Mouse (Mus musculus) thymus, adult 2 months (tissue): Measurements from ENCODE around the gene Adora2a. TPM values are rescaled to one million over a fixed set of nuclear protein-coding genes. Genes with fewer than 3 reads are reported as not detected.

Experiments
- DNase-seq: peaks from one replicate; pipeline ENCODE4 v3.0.0; 2021
- H3K27ac ChIP-seq: fragments of 200-500 bp; 2 replicates; pipeline ENCODE4 v1.5.1; 2012; ENCODE audit warnings: low read length, control low read depth; ENCODE audit not compliant: control insufficient read depth, insufficient read depth
- H3K27me3 ChIP-seq: fragments of 200-500 bp; 2 replicates; pipeline ENCODE4 v1.6.1; 2012; ENCODE audit warnings: mild to moderate bottlenecking, low read length, moderate library complexity, mixed read lengths; ENCODE audit not compliant: control insufficient read depth, insufficient read depth
- H3K36me3 ChIP-seq: fragments of 200-500 bp; 2 replicates; pipeline ENCODE4 v1.6.1; 2012; ENCODE audit warnings: mild to moderate bottlenecking, low read length, moderate library complexity; ENCODE audit not compliant: control insufficient read depth, insufficient read depth
- H3K4me1 ChIP-seq: fragments of 200-500 bp; replicated peaks from 2 replicates; pipeline ENCODE4 v1.6.1; 2012; ENCODE audit warnings: low read length; ENCODE audit not compliant: control insufficient read depth, insufficient read depth
- H3K4me3 ChIP-seq: fragments of 200-500 bp; 2 replicates; pipeline ENCODE4 v1.5.1; 2012; ENCODE audit warnings: mild to moderate bottlenecking, low read length, control low read depth, moderate library complexity; ENCODE audit not compliant: control insufficient read depth, insufficient read depth
- CTCF ChIP-seq: fragments of 200-500 bp; IDR thresholded peaks from 2 replicates; pipeline ENCODE4 v1.5.1; 2012; ENCODE audit warnings: mild to moderate bottlenecking, control low read depth, low read length, moderate library complexity, borderline replicate concordance; ENCODE audit not compliant: control insufficient read depth, poor library complexity, insufficient read depth; ENCODE audit errors: extremely low read depth
- POLR2A ChIP-seq: fragments of 200-500 bp; IDR thresholded peaks from 2 replicates; pipeline ENCODE4 v1.6.1; 2012; ENCODE audit warnings: mild to moderate bottlenecking, low read length, control low read depth, moderate library complexity; ENCODE audit not compliant: control insufficient read depth, poor library complexity, insufficient read depth; ENCODE audit errors: extremely low read depth
- WGBS: fragments of 180-500 bp; shearing (Covaris S2); methylation state at CpG from one replicate; pipeline ENCODE4 v1.1.7; 2018; 5-methylcytosine and 5-hydroxymethylcytosine counted together
- polyA plus RNA-seq: library from polyadenylated mRNA; depleted of rRNA; stranded (reverse); fragments of >200 nt; gene quantifications from 2 replicates; pipeline ENCODE4 v1.2.3, GENCODE M21; 2012

Gene Adora2a
- polyA plus RNA-seq, 1 experiment: 53.4 TPM

GRCm38 (mm10) chr10:75304049-75304405, 12.7 kb upstream of the Adora2a start:
- peak overlapping the region; percentile 10; the same call in 1 of the 2 replicates for H3K27ac ChIP-seq
- no peak overlapping the region for H3K4me3 ChIP-seq
- no peaks in the 10 kb centered on the region for H3K27me3 ChIP-seq
- H3K36me3 ChIP-seq: peaks cover 15% of the 10 kb centered on the region
- WGBS: 82% methylated on average over 5 of the region's 5 CpGs
- peaks cover 29% of the 10 kb centered on the region for H3K4me1 ChIP-seq
- TF ChIP-seq CTCF (no peak), POLR2A (no peak)
- DNase-seq: no peak

GRCm38 (mm10) chr10:75304413-75304812, 12.3 kb upstream of the Adora2a start:
- WGBS: 20% methylated on average over 6 of the region's 6 CpGs
- peaks cover 29% of the 10 kb centered on the region for H3K4me1 ChIP-seq
- no peak for DNase-seq

GRCm38 (mm10) chr10:75307130-75307529, 9.5 kb upstream of the Adora2a start:
- TF ChIP-seq POLR2A (no peak), CTCF (no peak)
- H3K4me3 ChIP-seq: no peak overlapping the region
- peaks cover 21% of the 10 kb centered on the region for H3K4me1 ChIP-seq
- WGBS: 99% methylated on average over 7 of the region's 7 CpGs
- H3K27ac ChIP-seq: no peak overlapping the region
- no peak for DNase-seq
- no peaks in the 10 kb centered on the region for H3K27me3 ChIP-seq
- peaks cover 18% of the 10 kb centered on the region for H3K36me3 ChIP-seq

More at GRCm38 (mm10) chr10:75304413-75304812, 12.3 kb upstream of the Adora2a start:
- Histone ChIP-seq H3K27ac (peak overlapping the region; percentile 10; the same call in 1 of the 2 replicates), H3K36me3 (peaks cover 15% of the 10 kb centered on the region), H3K27me3 (no peaks in the 10 kb centered on the region), H3K4me3 (no peak overlapping the region)
- TF ChIP-seq CTCF: no peak
- TF ChIP-seq POLR2A: no peak

- 27% methylated on average over 7 of the region's 7 CpGs for WGBS
Measured at GRCm38 (mm10) chr10:75312361-75312760, 4.3 kb upstream of the Adora2a start.

GRCm38 (mm10) chr10:75314190-75314980, 2.3 kb upstream of the Adora2a start:
- no peak overlapping the region for H3K4me3 ChIP-seq
- 47% methylated on average over 6 of the region's 6 CpGs for WGBS
- no peak for DNase-seq
- H3K36me3 ChIP-seq: 0 out of 2 replicates have a peak, but pooled peaks cover 3% of the 10 kb centered on the region
- H3K27me3 ChIP-seq: no peaks in the 10 kb centered on the region
- H3K4me1 ChIP-seq: peaks cover 41% of the 10 kb centered on the region
- H3K27ac ChIP-seq: no peak overlapping the region
- TF ChIP-seq CTCF: no peak
- TF ChIP-seq POLR2A: no peak

More at GRCm38 (mm10) chr10:75312361-75312760, 4.3 kb upstream of the Adora2a start:
- H3K27ac ChIP-seq: no peak overlapping the region
- H3K27me3 ChIP-seq: no peaks in the 10 kb centered on the region
- H3K4me3 ChIP-seq: no peak overlapping the region
- no peak for TF ChIP-seq POLR2A
- TF ChIP-seq CTCF: no peak
- peaks cover 20% of the 10 kb centered on the region for H3K4me1 ChIP-seq
- peaks cover 13% of the 10 kb centered on the region for H3K36me3 ChIP-seq
- DNase-seq: no peak

GRCm38 (mm10) chr10:75315756-75316155, 921 bp upstream of the Adora2a start:
- H3K4me1 ChIP-seq: peaks cover 54% of the 10 kb centered on the region
- WGBS: 75% methylated on average over 8 of the region's 8 CpGs
- TF ChIP-seq POLR2A (no peak), CTCF (no peak)
- no peak for DNase-seq
- no peak overlapping the region for H3K27ac ChIP-seq
- no peaks in the 10 kb centered on the region for H3K27me3 ChIP-seq
- no peaks in the 10 kb centered on the region for H3K36me3 ChIP-seq
- no peak overlapping the region for H3K4me3 ChIP-seq
